Mouse (Mus musculus): ENCODE measurements at regions not wholly inside any gene's neighbourhood (a gene's known extent, or its start where the extent isn't known, plus 50 kb on each side); places are given as distances from the start of the nearest gene placed in this dataset.

DNA sequence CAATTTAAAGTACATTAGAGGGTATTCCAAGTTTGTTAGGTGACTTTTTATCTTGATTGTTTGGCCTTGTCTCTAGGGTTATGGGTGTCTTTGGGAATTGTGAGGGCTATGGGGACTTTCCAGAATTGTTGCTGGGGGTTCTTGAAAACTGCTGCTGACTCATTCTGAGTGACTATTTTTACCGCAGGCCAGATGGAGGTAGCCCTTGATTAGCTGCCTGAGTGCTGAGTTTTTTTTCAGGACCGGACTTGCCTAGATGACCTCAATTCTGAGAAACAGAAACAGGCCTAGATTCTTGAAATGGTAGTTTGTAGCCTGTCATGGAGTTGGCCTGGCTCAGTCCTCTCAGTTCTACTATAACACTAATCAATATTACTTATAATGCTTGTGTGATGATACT is 223.9 kb upstream of the Adgrb3 start:
- no peak overlapping the region for H3K9ac ChIP-seq (ENCODE audit: insufficient read depth, low read depth)
- no peak overlapping the region for H3K4me3 ChIP-seq (replicated peaks in 1 of 3; ENCODE audit: low read depth in 2 of 3, low read length in 2 of 3, poor library complexity in 1 of 3)
- no peak for TF ChIP-seq USF2 (conservative IDR thresholded peaks at IDR 0.05; ENCODE audit: low read depth, low read length)
- no peak for TF ChIP-seq PAX5 (IDR thresholded peaks at IDR 0.05; ENCODE audit: low read length)
- TF ChIP-seq USF1 (IDR thresholded peaks at IDR 0.05; ENCODE audit: low read depth, low read length) = no peak
- no peak for TF ChIP-seq UBTF (IDR thresholded peaks at IDR 0.05; ENCODE audit: low read depth, low read length)
- TF ChIP-seq HCFC1 (IDR thresholded peaks at IDR 0.05; ENCODE audit: low read depth, low read length) = no peak
- no peak; the same call in 1 of the 2 replicates for TF ChIP-seq RAD21 (IDR thresholded peaks at IDR 0.05; ENCODE audit: low read depth, low read length)
- TF ChIP-seq KAT2A (IDR thresholded peaks at IDR 0.05; ENCODE audit: insufficient replicate concordance, low read length) = 0 out of 2 replicates have a peak, but pooled peaks have one; percentile 9
- TF ChIP-seq JUN (IDR thresholded peaks at IDR 0.05; ENCODE audit: insufficient read depth, low read depth, low read length) = peak; percentile 93
- TF ChIP-seq ZKSCAN1 (IDR thresholded peaks at IDR 0.05; ENCODE audit: borderline replicate concordance, low read depth, low read length) = no peak
- no peak for TF ChIP-seq TBP (conservative IDR thresholded peaks at IDR 0.05; ENCODE audit: low read depth, low read length)
- no peak for TF ChIP-seq MAX (IDR thresholded peaks at IDR 0.05; ENCODE audit: low read length)
- TF ChIP-seq ETS1 (conservative IDR thresholded peaks at IDR 0.05; ENCODE audit: low read depth, low read length) = peak; percentile 86
- TF ChIP-seq ZMIZ1 (IDR thresholded peaks at IDR 0.05; ENCODE audit: low read depth, low read length) = no peak
- peak; percentile 78 for TF ChIP-seq BHLHE40 (IDR thresholded peaks at IDR 0.05; ENCODE audit: low read depth, low read length)
- TF ChIP-seq TCF12 (IDR thresholded peaks at IDR 0.05; ENCODE audit: low read depth, low read length) = peak; percentile 89
- peak; percentile 94 for TF ChIP-seq IRF4 (IDR thresholded peaks at IDR 0.05; ENCODE audit: low read depth, low read length)
- no peak for TF ChIP-seq MXI1 (IDR thresholded peaks at IDR 0.05; ENCODE audit: low read depth, low read length)
- TF ChIP-seq MAFK (IDR thresholded peaks at IDR 0.05; ENCODE audit: insufficient replicate concordance, low read length) = peak; percentile 73; the same call in 1 of the 2 replicates
- no peak for TF ChIP-seq NRF1 (IDR thresholded peaks at IDR 0.05; ENCODE audit: low read depth, low read length)
- no peak for TF ChIP-seq POLR2A (IDR thresholded peaks at IDR 0.05; ENCODE audit: low read depth, low read length)
- no peak for TF ChIP-seq NELFE (IDR thresholded peaks at IDR 0.05; ENCODE audit: low read depth, low read length)
- TF ChIP-seq RCOR1 (conservative IDR thresholded peaks at IDR 0.05; ENCODE audit: low read depth, low read length) = peak; percentile 85
- peak; percentile 83 for TF ChIP-seq JUND (conservative IDR thresholded peaks at IDR 0.05; ENCODE audit: low read depth, low read length)
- no peak for TF ChIP-seq CTCF (conservative IDR thresholded peaks at IDR 0.05 in 1 of 2, IDR thresholded peaks at IDR 0.05 in 1 of 2; ENCODE audit: low read depth in 2 of 2, low read length in 2 of 2)
- TF ChIP-seq SIN3A (IDR thresholded peaks at IDR 0.05; ENCODE audit: low read length) = no peak
- no peak for TF ChIP-seq SMC3 (IDR thresholded peaks at IDR 0.05; ENCODE audit: low read depth, low read length)
- peak; percentile 73 for TF ChIP-seq CHD2 (IDR thresholded peaks at IDR 0.05; ENCODE audit: low read length)
- no peak for TF ChIP-seq ZC3H11A (IDR thresholded peaks at IDR 0.05; ENCODE audit: low read depth, low read length)
- TF ChIP-seq CHD1 (IDR thresholded peaks at IDR 0.05; ENCODE audit: low read depth, low read length) = peak; percentile 72; the same call in 1 of the 2 replicates
- no peak for TF ChIP-seq GABPA (IDR thresholded peaks at IDR 0.05; ENCODE audit: insufficient replicate concordance, low read depth, low read length)
- TF ChIP-seq EP300 (IDR thresholded peaks at IDR 0.05; ENCODE audit: low read length) = peak; percentile 97
- TF ChIP-seq MAZ (IDR thresholded peaks at IDR 0.05; ENCODE audit: low read depth, low read length) = no peak
- TF ChIP-seq ELF1 (IDR thresholded peaks at IDR 0.05; ENCODE audit: low read depth, low read length) = no peak
- peak; percentile 95 for TF ChIP-seq ZNF384 (IDR thresholded peaks at IDR 0.05; ENCODE audit: low read depth, low read length)
- TF ChIP-seq POLR2AphosphoS2 (IDR thresholded peaks at IDR 0.05; ENCODE audit: low read depth, low read length) = no peak
- no peak for TF ChIP-seq E2F4 (IDR thresholded peaks at IDR 0.05; ENCODE audit: insufficient replicate concordance, low read depth, low read length)
- peak; percentile 40 for TF ChIP-seq MYC (IDR thresholded peaks at IDR 0.05; ENCODE audit: low read depth, low read length)
- peak; percentile 98 for TF ChIP-seq MEF2A (IDR thresholded peaks at IDR 0.05; ENCODE audit: borderline replicate concordance, low read depth, low read length)
- H3K4me2 ChIP-seq (ENCODE audit: insufficient read depth, low read depth, poor library complexity, severe bottlenecking) = peak overlapping the region; percentile 21; the same call in 1 of the 2 replicates
- in situ Hi-C loops (cut with MboI; ENCODE audit: low pct_ligation_motif_present, low pct_unique_long_range_greater_than_20kb, low sequenced_read_pairs) (no loop called here), dilution Hi-C loops (cut with MboI; ENCODE audit: extremely low pct_ligation_motif_present, extremely low pct_unique_long_range_greater_than_20kb, low sequenced_read_pairs) (no loop called here)
- DNase-seq (ENCODE audit: extremely low read depth) = peak; percentile 87
- H3K36me3 ChIP-seq (replicated peaks in 1 of 2; ENCODE audit: control insufficient read depth in 1 of 2, insufficient read depth in 1 of 2, low read length in 1 of 2) = no peaks in the 10 kb centered on the region
- H3K27ac ChIP-seq (ENCODE audit: insufficient read depth, low read depth) = no peak overlapping the region
- H3K79me2 ChIP-seq (replicated peaks; ENCODE audit: control insufficient read depth, extremely low read depth, insufficient read depth, poor library complexity, severe bottlenecking) = no peaks in the 10 kb centered on the region
- H3K4me1 ChIP-seq (ENCODE audit: control insufficient read depth in 1 of 2, insufficient read depth in 2 of 2) = peaks cover 0 to 18% of the 10 kb centered on the region in 2 experiments; a peak in 2 of 4 replicates
- H3K27me3 ChIP-seq (replicated peaks) = no peaks in the 10 kb centered on the region
- no peaks in the 10 kb centered on the region for H3K9me3 ChIP-seq (replicated peaks; ENCODE audit: low read length)

Measured in CH12.LX (cell line).